Mouse (Mus musculus) left cerebral cortex, adult 11 months (tissue): Measurements from ENCODE around the gene Ola1.

ENCODE experiments used
- DNase-seq: peaks from one replicate; pipeline ENCODE4 v3.0.0; 2022; ENCODE audit warnings: low spot score

Gene Ola1

DNA sequence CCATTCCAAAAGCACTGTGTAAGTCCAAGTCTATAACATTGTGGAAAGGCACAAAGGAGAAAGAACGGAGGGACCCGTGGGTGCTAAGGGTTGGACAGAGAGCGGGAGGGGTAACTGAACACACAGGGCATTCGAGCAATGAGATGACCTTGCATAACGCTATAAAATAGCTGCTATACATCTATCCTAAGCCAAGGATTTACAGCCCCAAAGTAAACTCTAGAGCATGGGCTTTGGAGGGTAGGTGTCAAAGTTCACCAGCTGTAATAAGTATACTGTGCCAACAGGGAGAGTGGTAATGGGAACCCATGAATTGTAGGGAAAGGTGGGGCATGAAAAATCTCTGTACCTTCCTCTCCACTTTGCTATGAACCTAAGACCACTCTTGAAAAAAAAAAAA, at the start of gene Ola1:
TSS of gene Ola1 (minus strand) at position 12 of the 400 bp plus-strand sequence.
- DNase-seq = no peak

- DNase-seq = no peak
Measured at GRCm38 (mm10) chr2:73268281-73268680, 49.6 kb upstream of the Ola1 start.

DNA sequence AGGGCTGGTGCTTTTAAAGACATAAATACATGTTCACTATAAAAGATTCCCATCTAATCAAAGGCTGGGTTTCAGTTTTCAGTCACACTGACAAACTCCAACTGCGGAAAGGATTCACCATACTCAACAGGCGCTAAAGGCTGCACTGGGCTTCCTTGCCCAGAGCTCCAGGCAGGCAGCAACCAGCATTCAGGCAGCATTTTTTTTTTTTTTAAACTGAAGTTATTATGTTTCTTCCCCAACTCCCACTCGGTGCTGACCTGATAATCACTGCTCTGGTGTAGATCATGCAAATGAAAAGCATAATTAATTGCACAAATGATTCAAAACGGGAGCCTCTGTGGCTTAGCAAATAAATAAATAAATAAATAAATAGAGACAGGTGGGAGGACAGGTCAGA, 49.1 kb upstream of the Ola1 start:
- no peak for DNase-seq

DNA sequence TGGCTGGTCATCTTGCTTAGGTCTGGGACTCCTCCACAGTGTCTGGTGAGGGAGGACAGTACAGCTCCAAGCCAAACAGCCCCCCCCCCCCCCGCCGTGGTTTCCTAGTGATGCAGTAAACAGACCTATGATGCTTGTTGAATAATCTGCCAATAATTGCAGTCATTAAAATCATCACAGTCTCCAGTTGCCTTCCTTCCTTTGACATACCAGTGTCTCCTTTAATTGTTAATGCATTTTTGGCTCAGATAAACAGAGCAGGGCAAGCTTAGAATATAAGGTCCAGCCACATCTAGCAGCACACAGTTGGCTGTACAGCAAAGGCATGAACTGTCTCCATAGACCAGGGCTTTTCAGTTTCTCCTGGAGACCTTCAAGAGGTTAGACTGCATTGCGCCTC, 48.5 kb upstream of the Ola1 start:
- no peak for DNase-seq

DNA sequence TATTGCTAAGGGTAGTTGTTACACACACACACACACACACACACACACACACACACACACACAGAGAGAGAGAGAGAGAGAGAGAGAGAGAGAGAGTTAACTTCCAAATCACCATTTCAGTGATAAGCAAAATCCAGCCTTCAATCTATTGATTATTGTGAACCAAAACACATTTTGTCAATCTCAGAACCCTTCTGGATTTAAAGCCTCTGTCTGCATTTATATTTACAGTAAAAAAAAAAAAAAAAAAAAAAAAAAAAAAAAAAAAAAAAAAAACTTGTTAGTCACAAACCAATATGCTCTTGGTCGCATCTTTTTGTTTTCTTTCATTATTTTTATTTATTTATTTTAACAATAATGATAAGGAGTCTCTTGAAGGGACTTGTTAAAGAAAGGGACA, 47.9 kb upstream of the Ola1 start:
- no peak for DNase-seq

DNA sequence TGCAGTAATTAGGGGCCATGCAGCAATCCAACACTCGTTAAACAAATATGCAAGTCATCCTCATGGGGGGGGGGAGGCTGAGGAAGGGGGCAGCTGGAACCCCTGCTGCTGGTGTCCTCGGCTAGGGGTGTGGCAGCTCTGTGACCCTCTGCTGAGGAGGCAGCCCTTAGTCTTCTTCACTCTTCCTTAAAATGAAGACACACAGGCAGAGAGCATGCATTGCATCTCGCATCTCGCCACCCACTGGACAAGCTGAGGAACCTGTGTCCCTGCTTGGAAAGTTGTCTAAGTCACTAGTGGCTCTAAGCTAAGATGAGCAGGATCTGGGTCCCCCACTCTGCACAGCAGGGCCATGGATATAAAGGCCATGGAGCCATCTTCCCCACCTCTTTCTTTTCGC, 47.3 kb upstream of the Ola1 start:
- no peak for DNase-seq

- no peak for DNase-seq
Measured at GRCm38 (mm10) chr2:73264611-73265195, 46.0 kb upstream of the Ola1 start.

DNA sequence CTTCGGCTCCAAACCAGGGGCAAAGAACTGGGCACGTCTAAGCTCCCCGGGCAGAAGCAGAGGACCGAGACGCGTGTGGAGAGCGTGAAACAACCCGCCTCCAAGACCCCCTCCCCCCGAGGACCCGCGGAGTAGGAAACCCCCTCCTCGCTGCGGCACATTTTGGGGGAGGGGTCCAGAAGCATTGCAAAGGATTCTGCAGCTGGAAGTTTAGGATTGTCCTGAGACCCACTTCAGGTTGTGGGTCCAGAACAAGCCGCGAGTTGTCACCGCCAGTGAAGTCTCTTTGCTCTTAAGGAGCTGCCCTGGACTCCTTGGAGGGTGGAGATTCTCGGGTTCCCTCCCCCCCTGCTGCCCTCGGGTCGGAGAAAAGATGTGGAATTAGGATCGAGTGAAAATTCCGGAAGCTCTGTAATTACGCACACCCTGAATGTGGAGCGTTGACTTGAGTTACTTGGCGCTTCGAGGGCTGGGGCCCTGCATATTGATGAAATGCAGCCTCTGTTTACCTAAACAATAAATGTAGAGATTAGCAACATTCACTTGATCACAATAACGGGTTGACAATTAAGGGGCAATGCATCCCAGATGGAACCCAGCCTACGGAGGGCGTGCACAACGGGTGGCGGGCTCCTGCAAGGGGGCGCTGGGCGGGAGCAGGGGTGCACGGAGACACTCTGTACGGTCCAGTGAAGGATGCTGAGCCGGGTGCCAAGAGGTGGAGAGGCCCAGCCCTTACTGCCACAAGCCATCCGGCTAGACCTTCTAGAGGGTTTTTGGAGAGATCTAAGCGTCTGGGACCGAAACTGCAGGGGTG, 45.3 kb upstream of the Ola1 start:
- DNase-seq = no peak

- DNase-seq = no peak
Measured at GRCm38 (mm10) chr2:73263172-73263765, 44.5 kb upstream of the Ola1 start.

DNA sequence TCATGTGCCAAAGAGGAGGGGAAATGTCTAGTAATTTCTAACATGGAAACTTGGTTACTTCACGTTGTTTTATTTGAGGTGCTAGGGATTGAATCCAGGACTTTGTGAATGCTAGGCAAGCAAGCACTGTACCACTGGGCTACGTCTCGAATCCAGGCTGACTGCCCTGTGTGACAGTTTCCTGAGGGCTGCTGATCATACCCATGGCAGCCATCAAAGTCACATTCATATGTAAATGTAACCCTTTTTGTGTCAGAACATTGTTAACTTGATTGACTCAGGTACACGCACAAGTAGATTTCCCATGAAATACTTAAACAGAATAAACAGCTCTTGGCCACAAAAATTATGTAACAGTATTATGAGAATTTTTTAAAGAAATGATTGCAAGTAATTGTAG, 30.0 kb upstream of the Ola1 start:
- DNase-seq = no peak

DNA sequence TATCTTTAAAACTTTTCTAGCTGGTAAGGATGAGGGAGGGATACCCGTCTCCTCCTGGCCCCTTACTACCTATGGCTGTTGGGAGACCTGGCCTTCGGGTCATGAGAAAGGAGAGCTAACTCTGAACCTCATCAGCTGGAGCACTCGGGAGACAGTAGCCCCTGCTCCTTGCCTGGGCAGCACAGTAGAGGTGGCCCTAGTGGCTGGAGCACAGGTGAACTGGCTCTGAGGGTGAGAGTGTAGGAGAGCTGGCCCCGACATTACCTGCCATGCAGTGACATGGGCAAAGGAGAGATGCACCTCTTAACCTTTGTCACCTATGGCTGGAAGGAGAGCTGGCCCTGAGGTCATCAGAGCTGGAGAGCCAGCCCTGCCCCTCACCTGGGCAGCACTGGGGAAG, 22.6 kb upstream of the Ola1 start:
- no peak for DNase-seq

GRCm38 (mm10) chr2:73231081-73231480, 12.4 kb upstream of the Ola1 start:
- DNase-seq = no peak

DNA sequence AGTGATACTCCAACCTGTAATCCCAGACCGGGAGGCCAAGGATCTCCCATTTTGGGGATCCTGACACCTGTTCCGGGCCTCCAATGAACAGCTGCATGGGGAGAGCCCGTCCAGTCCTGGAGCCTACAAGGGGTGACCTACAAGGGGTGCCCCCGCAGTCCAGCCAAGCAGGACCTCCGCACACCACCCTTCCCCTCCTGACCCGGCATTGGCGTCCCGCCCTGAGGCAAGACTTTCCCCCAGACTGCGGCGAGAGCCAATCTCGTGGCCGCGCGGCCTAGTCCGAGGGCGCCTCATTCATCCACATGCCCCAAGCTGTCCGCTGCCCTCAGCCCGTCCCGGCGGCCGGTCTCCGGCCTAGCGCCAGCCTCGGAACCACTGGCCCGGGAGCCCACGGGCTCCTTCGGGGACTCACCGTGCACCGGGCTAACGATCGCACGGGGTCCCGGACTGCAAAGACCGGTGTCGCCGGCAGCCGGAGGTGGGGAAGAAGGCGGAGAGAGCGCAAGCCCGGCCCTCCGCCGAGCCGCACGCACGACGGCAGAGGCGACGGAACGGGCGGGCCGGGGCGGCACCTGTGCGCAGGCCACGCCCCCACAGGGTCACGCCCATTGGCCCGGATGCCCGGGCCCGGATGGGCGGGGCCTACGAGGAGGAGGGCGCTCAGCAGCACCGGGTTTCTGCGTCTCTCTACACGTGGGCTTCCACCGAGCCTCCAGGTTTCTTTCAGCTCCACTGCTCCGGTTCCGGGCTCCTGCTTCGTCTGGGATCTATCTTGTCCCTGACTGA, 4.7 kb downstream of the Ola1 start:
- peak; percentile 90 for DNase-seq

GRCm38 (mm10) chr2:73213539-73213870, 5.2 kb downstream of the Ola1 start:
- DNase-seq = no peak

GRCm38 (mm10) chr2:73204328-73204727, 14.4 kb downstream of the Ola1 start:
- no peak for DNase-seq

GRCm38 (mm10) chr2:73188488-73188887, 30.2 kb downstream of the Ola1 start:
- no peak for DNase-seq

DNA sequence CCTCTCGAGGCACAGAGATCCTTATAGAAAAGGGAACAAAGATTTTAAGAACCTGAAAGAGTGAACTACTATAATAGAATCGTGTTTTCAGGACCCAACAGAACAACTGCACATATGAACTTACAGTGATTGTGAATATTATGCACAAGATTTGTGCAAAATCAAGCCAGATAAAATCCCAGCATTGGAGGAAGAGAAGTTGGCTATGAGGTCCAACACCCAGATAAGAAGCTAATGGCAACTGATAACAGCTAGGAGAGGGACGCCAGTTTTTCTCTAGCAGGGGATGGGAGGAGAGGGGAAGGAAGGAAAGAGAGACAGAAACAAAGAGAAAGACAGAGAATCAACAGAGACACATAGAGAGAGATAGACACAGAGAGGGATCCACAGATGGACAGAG, 33.5 kb downstream of the Ola1 start:
- no peak for DNase-seq

GRCm38 (mm10) chr2:73169496-73169895, 49.2 kb downstream of the Ola1 start:
- no peak for DNase-seq

- DNase-seq = peak; percentile 23
Measured at GRCm38 (mm10) chr2:73167126-73167525, 51.6 kb downstream of the Ola1 start.

DNA sequence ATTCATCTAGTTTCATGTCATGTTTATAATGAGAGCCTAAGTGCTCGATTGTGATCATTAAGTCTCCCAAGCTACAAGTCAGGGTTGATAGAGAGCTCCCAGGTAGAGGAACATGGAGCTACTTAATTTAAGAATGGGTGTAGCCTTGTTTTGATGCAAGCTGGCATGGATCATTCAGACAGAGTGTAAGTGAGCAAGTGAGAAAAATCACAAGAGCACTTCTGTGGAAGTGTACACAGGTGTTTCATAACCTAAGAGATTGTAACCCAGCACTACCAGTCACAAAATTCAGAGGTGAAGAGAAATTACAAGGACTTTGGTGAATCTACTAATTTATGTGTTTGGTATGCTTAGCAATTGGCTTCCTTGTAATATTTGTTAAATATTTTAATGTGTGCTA, 54.1 kb downstream of the Ola1 start:
- DNase-seq = no peak

GRCm38 (mm10) chr2:73160772-73161171, 58.0 kb downstream of the Ola1 start:
- no peak for DNase-seq

DNA sequence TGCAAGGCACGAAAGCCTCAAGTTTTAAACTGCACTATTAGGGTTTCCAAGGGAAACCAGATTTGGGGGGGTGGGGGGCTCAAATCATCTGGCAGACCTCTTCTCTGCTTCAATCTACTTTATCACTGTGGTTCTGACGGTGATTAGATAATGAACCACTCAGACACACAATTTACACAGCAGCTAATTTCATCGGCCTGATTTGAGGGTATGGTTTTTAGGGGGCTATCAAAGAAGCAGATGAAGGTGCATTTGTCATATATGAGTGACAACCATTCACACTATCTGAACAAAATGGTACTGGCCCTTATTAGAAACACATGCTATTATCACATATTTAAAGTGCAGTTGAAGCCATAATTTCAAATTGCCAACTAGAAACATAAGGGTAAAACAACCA, 61.5 kb downstream of the Ola1 start:
- DNase-seq = no peak

- no peak for DNase-seq
Measured at GRCm38 (mm10) chr2:73150526-73150925, 68.2 kb downstream of the Ola1 start.
